Mouse (Mus musculus) cerebellum, adult 2 months (tissue): ENCODE results near the gene Paox. TPM values are rescaled to one million over a fixed set of nuclear protein-coding genes. Genes with fewer than 3 reads are reported as not detected.

Experiments
- DNase-seq, 2 experiments: peaks; one replicate each; pipeline ENCODE4 v3.0.0; 2021
- H3K27ac ChIP-seq: fragments of 200-500 bp; 2 replicates; pipeline ENCODE4 v1.5.1; 2012; ENCODE audit warnings: low read length, control low read depth, inconsistent platforms; ENCODE audit not compliant: insufficient read depth
- H3K27me3 ChIP-seq: fragments of 200-500 bp; 2 replicates; pipeline ENCODE4 v1.6.1; 2012; ENCODE audit warnings: inconsistent platforms, mild to moderate bottlenecking, low read length, moderate library complexity; ENCODE audit not compliant: control insufficient read depth, insufficient read depth
- H3K4me1 ChIP-seq: fragments of 200-500 bp; 2 replicates; pipeline ENCODE4 v1.6.1; 2011; ENCODE audit warnings: low read length; ENCODE audit not compliant: control insufficient read depth, insufficient read depth
- H3K4me3 ChIP-seq: fragments of 200-500 bp; replicated peaks from 2 replicates; pipeline ENCODE3; 2011; ENCODE audit warnings: mild to moderate bottlenecking, low read depth, low read length, control low read depth; ENCODE audit not compliant: insufficient read depth
- CTCF ChIP-seq: fragments of 200-500 bp; IDR thresholded peaks from 2 replicates; pipeline ENCODE4 v1.5.1; 2011; ENCODE audit warnings: low read depth, mild to moderate bottlenecking, control low read depth, low read length, moderate library complexity, borderline replicate concordance; ENCODE audit not compliant: insufficient read depth
- POLR2A ChIP-seq: fragments of 200-500 bp; IDR thresholded peaks from 2 replicates; pipeline ENCODE4 v1.6.1; 2011; ENCODE audit warnings: low read length, control low read depth, borderline replicate concordance; ENCODE audit not compliant: insufficient read depth
- WGBS: fragments of 180-500 bp; shearing (Covaris S2); methylation state at CpG from one replicate; pipeline ENCODE4 v1.1.7; 2018; 5-methylcytosine and 5-hydroxymethylcytosine counted together
- polyA plus RNA-seq: library from polyadenylated mRNA; depleted of rRNA; stranded (reverse); fragments of >200 nt; gene quantifications from 2 replicates; pipeline ENCODE4 v1.2.3, GENCODE M21; 2012

Paox gene
- polyA plus RNA-seq, 1 experiment = 5.0 TPM

DNA sequence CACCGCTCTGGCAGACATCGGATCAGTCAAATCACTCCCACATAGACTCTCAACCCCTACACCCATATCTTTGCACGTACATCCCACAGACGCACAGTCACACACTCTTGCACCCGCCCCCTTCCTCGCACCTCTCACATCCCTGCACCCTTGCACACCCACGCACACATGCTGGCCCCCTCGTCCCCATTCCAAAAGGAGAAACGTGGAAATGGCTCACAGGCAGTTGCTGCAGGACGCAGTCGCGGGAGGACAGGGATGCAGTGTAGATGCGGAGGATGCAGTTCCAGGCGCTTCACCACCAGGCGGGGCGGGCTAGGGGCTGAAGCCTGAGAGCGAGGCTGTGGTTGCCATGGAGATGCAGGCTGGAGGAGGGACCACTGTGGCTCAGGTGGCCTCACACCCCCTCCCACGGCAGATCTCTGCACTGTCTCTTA is 33.3 kb upstream of the Paox start, which contains the start of gene Caly:
Gene Caly, minus strand, starts transcription at position 307 of the 437 bp plus-strand sequence.
- peak; percentile 71 for TF ChIP-seq CTCF
- peak; percentile 32; the same call in 1 of the 2 replicates for TF ChIP-seq POLR2A
- Histone ChIP-seq H3K27ac (peak within 1 kb of the TSS; percentile 12), H3K4me1 (no peaks in the 10 kb centered on the region), H3K4me3 (peak within 1 kb of the TSS; percentile 61), H3K27me3 (no peaks in the 10 kb centered on the region)
- 1% methylated on average over 18 of the region's 18 CpGs for WGBS
- DNase-seq = peak; percentile 81 to 85

GRCm38 (mm10) chr7:140090601-140091000 is 25.0 kb upstream of the Paox start:
- TF ChIP-seq POLR2A = no peak
- no peak for TF ChIP-seq CTCF
- WGBS = 81% methylated on average over 10 of the region's 10 CpGs

DNA sequence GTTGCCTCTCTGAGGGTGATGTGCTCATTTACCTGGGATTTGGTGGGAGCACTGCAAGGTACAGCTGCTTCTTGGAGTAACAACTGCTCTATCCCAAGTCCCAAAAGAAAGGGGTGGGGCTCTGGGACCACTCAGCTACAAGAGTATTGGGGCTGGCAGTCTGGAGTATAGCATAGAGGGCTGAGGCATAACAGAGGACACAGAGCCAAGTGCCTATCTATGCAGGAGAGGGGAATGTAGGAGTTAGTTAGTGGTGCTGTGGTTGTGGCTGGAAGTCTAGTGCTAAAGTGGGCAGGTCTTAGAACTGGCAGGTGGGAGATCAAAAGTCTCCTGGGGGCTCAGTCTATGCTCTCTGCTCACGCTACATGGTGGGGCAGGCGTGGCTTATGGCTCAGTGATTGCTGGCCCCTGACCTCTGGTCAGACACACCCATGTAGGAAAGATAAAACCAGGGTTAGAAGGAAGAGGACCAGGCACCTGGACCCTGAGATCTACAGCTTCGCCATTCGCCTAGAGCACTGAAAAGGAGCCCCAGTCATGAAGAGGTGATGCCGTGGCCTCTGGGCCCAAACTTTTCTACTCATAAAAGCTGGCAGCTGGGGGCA is 22.6 kb upstream of the Paox start, which contains the start of gene Prap1:
Gene Prap1, plus strand, starts transcription at position 472 of the 605 bp plus-strand sequence.
- no peaks in the 10 kb centered on the region for H3K27me3 ChIP-seq
- TF ChIP-seq POLR2A = no peak
- TF ChIP-seq CTCF = no peak
- no peak for DNase-seq
- 64% methylated on average over 5 of the region's 5 CpGs for WGBS
- H3K4me3 ChIP-seq = no peak within 1 kb of the TSS
- no peaks in the 10 kb centered on the region for H3K4me1 ChIP-seq
- H3K27ac ChIP-seq = no peak within 1 kb of the TSS

More at GRCm38 (mm10) chr7:140090601-140091000, 25.0 kb upstream of the Paox start:
- no peak for DNase-seq
- H3K27me3 ChIP-seq = no peaks in the 10 kb centered on the region
- no peaks in the 10 kb centered on the region for H3K4me1 ChIP-seq
- no peak overlapping the region for H3K27ac ChIP-seq
- no peak overlapping the region for H3K4me3 ChIP-seq

DNA sequence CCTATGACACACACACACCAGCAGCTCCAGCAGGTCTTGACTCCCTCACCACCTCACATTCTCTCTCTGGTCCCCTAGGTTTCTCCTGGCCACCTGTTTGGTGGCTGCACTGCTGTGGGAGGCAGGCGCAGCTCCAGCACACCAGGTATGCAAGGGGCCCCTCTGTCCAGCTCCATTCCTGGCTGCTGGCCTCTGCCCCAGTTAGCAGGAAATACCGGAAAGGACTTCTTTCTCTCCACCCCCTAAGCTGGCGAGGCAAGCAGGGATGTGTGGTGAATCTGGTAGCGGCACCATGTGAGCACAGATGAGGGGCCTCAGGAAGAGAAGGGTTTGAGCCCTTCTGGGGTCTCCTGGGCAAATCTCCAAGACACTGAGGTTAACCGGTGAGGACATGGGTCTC is 20.6 kb upstream of the Paox start:
- Histone ChIP-seq H3K27ac (no peak overlapping the region), H3K27me3 (no peaks in the 10 kb centered on the region), H3K4me3 (no peak overlapping the region), H3K4me1 (no peaks in the 10 kb centered on the region)
- DNase-seq = no peak
- TF ChIP-seq CTCF = no peak
- WGBS = 51% methylated on average over 5 of the region's 5 CpGs

GRCm38 (mm10) chr7:140095556-140095955 is 20.0 kb upstream of the Paox start:
- Histone ChIP-seq H3K4me1 (no peaks in the 10 kb centered on the region), H3K4me3 (no peak overlapping the region), H3K27ac (no peak overlapping the region), H3K27me3 (no peaks in the 10 kb centered on the region)
- no peak for DNase-seq
- 25% methylated on average over 1 of the region's 1 CpGs for WGBS
- TF ChIP-seq CTCF (no peak), POLR2A (no peak)

- no peak overlapping the region for H3K4me3 ChIP-seq
- H3K27ac ChIP-seq = no peak overlapping the region
- no peaks in the 10 kb centered on the region for H3K27me3 ChIP-seq
- no peak for TF ChIP-seq POLR2A
- no peak for TF ChIP-seq CTCF
- no peak for DNase-seq
- 0 out of 2 replicates have a peak, but pooled peaks cover 2% of the 10 kb centered on the region for H3K4me1 ChIP-seq
These were observed 19.5 kb upstream of the Paox start for GRCm38 (mm10) chr7:140096055-140096454.

- peaks cover 3% of the 10 kb centered on the region; the same call in 1 of the 2 replicates for H3K4me1 ChIP-seq
- no peak overlapping the region for H3K4me3 ChIP-seq
- H3K27ac ChIP-seq = no peak overlapping the region
- no peak for TF ChIP-seq POLR2A
- no peak for TF ChIP-seq CTCF
- no peak for DNase-seq
- H3K27me3 ChIP-seq = no peaks in the 10 kb centered on the region
- WGBS = 84% methylated on average over 1 of the region's 1 CpGs
These were observed 17.1 kb upstream of the Paox start for GRCm38 (mm10) chr7:140098466-140098865.

GRCm38 (mm10) chr7:140101498-140101897 is 14.1 kb upstream of the Paox start:
- TF ChIP-seq POLR2A (no peak), CTCF (no peak)
- peak overlapping the region; percentile 89 for H3K27ac ChIP-seq
- peaks cover 3% of the 10 kb centered on the region; the same call in 1 of the 2 replicates for H3K4me1 ChIP-seq
- no peaks in the 10 kb centered on the region for H3K27me3 ChIP-seq
- WGBS = 24% methylated on average over 10 of the region's 10 CpGs
- peak overlapping the region; percentile 92 for H3K4me3 ChIP-seq
- peak; percentile 46 to 59 for DNase-seq
